In genomic region chr5:106574560-106574946, GRCm38 (mm10) we compare ENCODE assay signal across 8 mouse cellular contexts. TPM values are rescaled to one million over a fixed set of nuclear protein-coding genes. Genes with fewer than 3 reads are reported as not detected.
A peak's percentile ranks its signal among the peaks of the same experiment; 100 is the strongest.
DNase-seq lines count a peak whose midpoint lies in the region; ATAC-seq lines count a peak whose summit lies in the region.

No protein-coding gene starts in this region.

- ATAC-seq in embryonic facial prominence, embryonic 12.5 days (ENCODE audit: insufficient number of reproducible peaks, insufficient read depth, low FRiP score, low TSS enrichment): peak; percentile 85
- ATAC-seq in midbrain, embryonic 11.5 days (ENCODE audit: low FRiP score): peak; percentile 96

- H3K27ac ChIP-seq in embryonic facial prominence, embryonic 12.5 days: no peak overlapping the region
- no peak overlapping the region for H3K27ac ChIP-seq in midbrain, embryonic 11.5 days (ENCODE audit: low read depth, low read length)

- peak overlapping the region; percentile 65 for H3K9ac ChIP-seq in embryonic facial prominence, embryonic 12.5 days
- peak overlapping the region; percentile 73 for H3K9ac ChIP-seq in midbrain, embryonic 11.5 days (ENCODE audit: low read length)

- H3K4me1 ChIP-seq in embryonic facial prominence, embryonic 12.5 days: no peaks in the 10 kb centered on the region
- H3K4me1 ChIP-seq in midbrain, embryonic 11.5 days (ENCODE audit: control insufficient read depth, insufficient read depth, low read length): peaks cover 5% of the 10 kb centered on the region; the same call in 1 of the 2 replicates

- no peaks in the 10 kb centered on the region for H3K9me3 ChIP-seq in embryonic facial prominence, embryonic 12.5 days
- no peaks in the 10 kb centered on the region for H3K9me3 ChIP-seq in midbrain, embryonic 11.5 days (ENCODE audit: control insufficient read depth, low read length)

- WGBS in embryonic facial prominence, embryonic 12.5 days: 1% methylated on average over 41 of the region's 45 CpGs
- under 1% methylated on average over 44 of the region's 45 CpGs for WGBS in midbrain, embryonic 11.5 days

- intact Hi-C loops in left cerebral cortex, postnatal 4 days (cut with DNase I): no loop called here

- H3K36me3 ChIP-seq in embryonic facial prominence, embryonic 12.5 days: no peaks in the 10 kb centered on the region
- no peaks in the 10 kb centered on the region for H3K36me3 ChIP-seq in midbrain, embryonic 11.5 days (ENCODE audit: control insufficient read depth, insufficient read depth, low read length)

- peak overlapping the region; percentile 99 for H3K4me2 ChIP-seq in embryonic facial prominence, embryonic 12.5 days (replicated peaks)
- peak overlapping the region; percentile 98 for H3K4me2 ChIP-seq in midbrain, embryonic 11.5 days

- H3K4me3 ChIP-seq in embryonic facial prominence, embryonic 12.5 days: peak overlapping the region; percentile 52
- peak overlapping the region; percentile 61 for H3K4me3 ChIP-seq in midbrain, embryonic 11.5 days (ENCODE audit: low read depth, low read length)

- 0 out of 2 replicates have a peak, but pooled peaks cover 9% of the 10 kb centered on the region for H3K27me3 ChIP-seq in embryonic facial prominence, embryonic 12.5 days
- peaks cover 9% of the 10 kb centered on the region for H3K27me3 ChIP-seq in midbrain, embryonic 11.5 days (ENCODE audit: control insufficient read depth, insufficient read depth, low read length)

- peak; percentile 88 to 90 for DNase-seq in adrenal gland, postnatal 36 days
- peak; percentile 98 for DNase-seq in heart, adult 11 months
- peak; percentile 55 for DNase-seq in kidney, adult 11 months
- peak; percentile 93 for DNase-seq in left cerebral cortex, postnatal 4 days
- peak; percentile 98 for DNase-seq in midbrain, embryonic 11.5 days (ENCODE audit: low spot score, missing footprints)
- peak; percentile 79 for DNase-seq in right cerebral cortex, postnatal 4 days
- peak; percentile 80 to 82 for DNase-seq in urinary bladder, postnatal 4 days (ENCODE audit: low spot score in 2 of 2)

RNA-seq across cellular contexts. Expression of gene Gm17304, which starts 34.3 kb away (rescaled TPM):
- not detected for total RNA-seq in adrenal gland, postnatal 36 days (2021)
- not detected in 2 replicates for polyA plus RNA-seq in embryonic facial prominence, embryonic 12.5 days (2016; fragmentation: Nextera tagmentation; extraction: Ambion mirVana)
- total RNA-seq in left cerebral cortex, postnatal 4 days (2021): not detected
- polyA plus RNA-seq in midbrain, embryonic 11.5 days (2014; fragmentation: Nextera tagmentation; extraction: Ambion mirVana): not detected in 2 replicates
